Mouse (Mus musculus): ENCODE results near the gene A730015C16Rik. TPM values are rescaled to one million over a fixed set of nuclear protein-coding genes. Genes with fewer than 3 reads are reported as not detected.
A peak's percentile ranks its signal among the peaks of the same experiment; 100 is the strongest.

A730015C16Rik gene
- total RNA-seq, 2 experiments from 2014 or later = not detected

DNA sequence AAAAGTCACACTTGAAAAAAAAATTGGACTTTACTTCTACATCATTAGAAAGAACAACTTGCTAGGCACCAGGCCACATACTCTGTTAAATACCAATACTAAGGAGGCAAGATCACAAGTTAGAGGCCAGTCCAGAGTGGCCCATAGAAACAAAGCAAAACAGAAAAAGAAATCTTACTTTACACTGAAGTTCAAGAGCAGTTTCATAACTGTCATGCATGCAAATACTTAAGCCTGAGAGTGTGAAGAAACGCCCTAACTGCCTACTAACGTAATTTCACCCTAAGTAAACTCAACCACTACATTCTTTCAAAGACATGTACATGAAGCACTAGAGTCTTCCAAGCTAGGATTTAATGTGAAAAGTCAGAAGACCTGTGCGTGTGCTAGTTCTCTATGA, 22.7 kb downstream of the A730015C16Rik start:
- Histone ChIP-seq H3K27ac (no peak overlapping the region), H3K4me3 (no peak overlapping the region)
- intact Hi-C loops (cut with DNase I) = no loop called here
- TF ChIP-seq CTCF (IDR thresholded peaks at IDR 0.05) = no peak
- DNase-seq (ENCODE audit: extremely low spot score in 1 of 2, low spot score in 2 of 2) = no peak

DNA sequence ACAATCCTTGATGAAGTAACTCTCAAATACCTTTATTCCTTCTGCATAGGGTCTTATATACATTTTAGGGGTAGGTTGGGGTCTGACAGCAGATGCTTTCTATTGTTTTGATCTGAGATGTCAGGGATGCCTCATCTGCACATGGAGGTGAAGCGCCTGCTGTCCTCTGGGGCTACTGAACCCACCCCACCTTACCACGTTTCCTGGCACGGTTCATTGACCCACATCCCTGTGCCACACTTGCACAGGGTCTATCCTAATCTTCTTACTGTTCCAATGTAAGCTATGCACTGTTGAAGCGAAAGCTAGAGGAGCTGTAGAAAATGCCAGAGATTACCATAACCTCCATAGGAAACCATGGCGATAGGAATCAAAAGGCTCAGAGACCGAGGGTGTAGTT, 36.9 kb downstream of the A730015C16Rik start:
- Histone ChIP-seq H3K27ac (no peak overlapping the region), H3K4me3 (no peak overlapping the region)
- intact Hi-C loops (cut with DNase I) = no loop called here
- no peak for TF ChIP-seq CTCF (IDR thresholded peaks at IDR 0.05)
- no peak for DNase-seq (ENCODE audit: extremely low spot score in 1 of 2, low spot score in 2 of 2)

DNA sequence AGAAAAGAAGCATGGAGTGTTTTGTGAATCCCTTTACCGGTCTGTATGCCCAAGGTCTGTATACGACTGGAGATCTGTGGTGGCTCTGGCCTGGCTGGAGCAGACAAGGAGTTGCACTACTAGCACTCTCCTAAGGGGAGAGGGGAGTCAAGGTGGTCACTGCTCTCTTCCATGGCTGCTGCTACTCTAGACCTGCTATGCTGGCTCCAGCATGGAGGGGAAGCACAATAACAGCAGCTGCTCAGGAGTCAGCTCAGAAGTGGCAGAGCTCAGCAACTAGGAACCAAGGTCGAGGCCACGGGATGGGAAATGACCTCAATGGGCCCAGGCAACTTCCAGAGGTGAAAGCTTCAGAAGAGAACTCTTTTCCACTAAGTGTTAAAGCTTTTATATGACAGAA, 37.3 kb downstream of the A730015C16Rik start:
- Histone ChIP-seq H3K27ac (no peak overlapping the region), H3K4me3 (no peak overlapping the region)
- no peak for DNase-seq (ENCODE audit: extremely low spot score in 1 of 2, low spot score in 2 of 2)
- TF ChIP-seq CTCF (IDR thresholded peaks at IDR 0.05) = no peak
- intact Hi-C loops (cut with DNase I) = no loop called here

DNA sequence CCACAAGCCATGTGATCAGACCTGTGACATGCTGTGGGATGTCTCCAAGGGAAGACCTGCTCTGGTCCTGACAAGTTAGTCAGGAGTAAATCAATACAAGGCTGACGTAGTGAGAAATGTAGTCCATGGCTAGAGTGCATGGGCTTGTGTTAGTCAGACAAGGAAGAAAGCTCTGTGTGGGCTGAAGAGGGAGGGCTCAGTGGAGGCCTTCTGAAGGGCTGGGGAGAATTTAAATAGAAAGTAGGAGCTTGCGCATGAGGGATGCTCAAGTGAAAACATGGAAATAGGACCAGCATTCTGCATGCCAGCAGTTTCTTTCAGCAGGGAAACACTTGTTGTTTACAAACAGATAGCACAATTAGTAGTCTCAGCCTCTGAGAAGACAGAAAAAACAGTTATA, 44.9 kb downstream of the A730015C16Rik start:
- no peak overlapping the region for H3K4me3 ChIP-seq
- no peak overlapping the region for H3K27ac ChIP-seq
- intact Hi-C loops (cut with DNase I) = no loop called here
- TF ChIP-seq CTCF (IDR thresholded peaks at IDR 0.05) = no peak
- no peak for DNase-seq (ENCODE audit: extremely low spot score in 1 of 2, low spot score in 2 of 2)

DNA sequence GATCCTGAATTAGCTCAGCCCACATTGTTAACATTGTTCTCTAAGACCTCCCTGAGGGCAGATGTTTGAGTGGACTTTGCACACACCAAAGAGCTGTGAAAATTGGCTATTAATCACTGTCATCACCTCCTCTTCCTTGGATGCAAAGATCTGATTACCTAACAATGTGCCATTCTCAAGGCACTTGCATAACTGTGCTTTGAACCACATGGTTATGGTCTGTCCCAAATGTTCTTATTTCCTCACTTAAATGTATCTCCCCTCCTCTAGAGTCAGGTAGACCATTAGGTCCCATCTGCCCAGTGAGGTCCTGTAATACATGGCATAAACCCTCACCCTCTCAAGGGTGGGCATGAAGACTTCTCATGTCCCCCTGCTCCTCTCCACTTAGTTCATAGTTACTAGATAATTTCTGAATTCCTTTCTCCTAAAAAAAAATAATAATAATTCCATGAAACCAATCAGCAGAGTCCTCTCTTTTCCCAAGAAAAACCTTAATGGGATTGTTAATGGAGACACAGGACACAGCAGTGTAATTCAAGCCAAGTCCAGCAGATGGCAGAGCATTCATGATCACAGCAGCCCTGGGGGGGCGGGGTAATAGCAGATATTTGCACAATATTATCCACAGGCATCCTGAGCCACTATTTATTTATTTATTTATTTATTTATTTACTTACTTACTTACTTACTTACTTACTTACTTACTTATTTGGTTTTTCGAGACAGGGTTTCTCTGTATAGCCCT, 50.2 kb downstream of the A730015C16Rik start:
- no peak overlapping the region for H3K4me3 ChIP-seq
- DNase-seq (ENCODE audit: extremely low spot score in 1 of 2, low spot score in 2 of 2) = peak; percentile 62 to 69
- H3K27ac ChIP-seq = no peak overlapping the region
- TF ChIP-seq CTCF (IDR thresholded peaks at IDR 0.05) = peak; percentile 79
- intact Hi-C loops (cut with DNase I) = loop anchor here (5.0 kb wide), 1 partner anchor 179 kb away; no protein-coding TSS in a partner anchor

Other genes starting within 250 kb of the A730015C16Rik start
- 10 to 100 TPM; 35.5 to 40.3 TPM for gene Cc2d1b, start 228.7 kb downstream of the A730015C16Rik start, total RNA-seq (2021)
- 1 to 10 TPM in 1 of 2 experiments, under 1 TPM in 1; 0.93 to 1.6 TPM for gene 3110021N24Rik, start 129.0 kb downstream of the A730015C16Rik start, total RNA-seq (2021)
- gene Zfyve9, start 67.8 kb downstream of the A730015C16Rik start, total RNA-seq (2021) = 10 to 100 TPM; 66.4 to 78.5 TPM
- gene Btf3l4, start 15.0 kb downstream of the A730015C16Rik start, total RNA-seq (2021) = 10 to 100 TPM; 88.9 to 97.3 TPM
- 10 to 100 TPM; 35.4 to 40.2 TPM for gene Txndc12, start 14.0 kb downstream of the A730015C16Rik start, total RNA-seq (2021)
- gene Kti12, start 834 bp downstream of the A730015C16Rik start, total RNA-seq (2021) = 10 to 100 TPM; 17.6 to 20.3 TPM
- 10 to 100 TPM; 79.7 to 81.2 TPM for gene Rab3b, start 30.4 kb upstream of the A730015C16Rik start, total RNA-seq (2021)
- 100 to 1,000 TPM; 137 to 158 TPM for gene Nrd1, start 152.0 kb upstream of the A730015C16Rik start, total RNA-seq (2021)

Data from left cerebral cortex, adult 2 months (tissue).